Mouse (Mus musculus) myocyte (in vitro differentiated cells): ENCODE measurements around the gene Oprl1.

ENCODE experiments used
- CEBPB ChIP-seq: IDR thresholded peaks from 2 replicates; pipeline ENCODE4 v1.6.1; 2011; ENCODE audit warnings: mild to moderate bottlenecking, moderate library complexity; ENCODE audit not compliant: poor library complexity, insufficient read depth, severe bottlenecking
- E2F4 ChIP-seq: IDR thresholded peaks from one replicate; pipeline ENCODE4 v1.6.1; 2011; ENCODE audit warnings: mild to moderate bottlenecking, control low read depth, moderate library complexity; ENCODE audit not compliant: insufficient read depth
- MAX ChIP-seq: IDR thresholded peaks from one replicate; pipeline ENCODE4 v1.6.1; 2011; ENCODE audit warnings: low read depth, mild to moderate bottlenecking, control low read depth
- POLR2A ChIP-seq: IDR thresholded peaks from one replicate; pipeline ENCODE4 v1.6.1; 2011; ENCODE audit warnings: low read depth, mild to moderate bottlenecking, control low read depth, moderate library complexity; ENCODE audit not compliant: insufficient read length
- POLR2AphosphoS2 ChIP-seq: IDR thresholded peaks from one replicate; pipeline ENCODE4 v1.6.1; 2011; ENCODE audit warnings: low read depth, control low read depth; ENCODE audit not compliant: insufficient read length
- TCF12 ChIP-seq: IDR thresholded peaks from one replicate; pipeline ENCODE4 v1.6.1; 2011; ENCODE audit warnings: mild to moderate bottlenecking, control low read depth; ENCODE audit not compliant: poor library complexity, insufficient read depth, severe bottlenecking
- USF1 ChIP-seq: IDR thresholded peaks from one replicate; pipeline ENCODE4 v1.6.1; 2011; ENCODE audit warnings: low read depth, mild to moderate bottlenecking, control low read depth, moderate library complexity

DNA sequence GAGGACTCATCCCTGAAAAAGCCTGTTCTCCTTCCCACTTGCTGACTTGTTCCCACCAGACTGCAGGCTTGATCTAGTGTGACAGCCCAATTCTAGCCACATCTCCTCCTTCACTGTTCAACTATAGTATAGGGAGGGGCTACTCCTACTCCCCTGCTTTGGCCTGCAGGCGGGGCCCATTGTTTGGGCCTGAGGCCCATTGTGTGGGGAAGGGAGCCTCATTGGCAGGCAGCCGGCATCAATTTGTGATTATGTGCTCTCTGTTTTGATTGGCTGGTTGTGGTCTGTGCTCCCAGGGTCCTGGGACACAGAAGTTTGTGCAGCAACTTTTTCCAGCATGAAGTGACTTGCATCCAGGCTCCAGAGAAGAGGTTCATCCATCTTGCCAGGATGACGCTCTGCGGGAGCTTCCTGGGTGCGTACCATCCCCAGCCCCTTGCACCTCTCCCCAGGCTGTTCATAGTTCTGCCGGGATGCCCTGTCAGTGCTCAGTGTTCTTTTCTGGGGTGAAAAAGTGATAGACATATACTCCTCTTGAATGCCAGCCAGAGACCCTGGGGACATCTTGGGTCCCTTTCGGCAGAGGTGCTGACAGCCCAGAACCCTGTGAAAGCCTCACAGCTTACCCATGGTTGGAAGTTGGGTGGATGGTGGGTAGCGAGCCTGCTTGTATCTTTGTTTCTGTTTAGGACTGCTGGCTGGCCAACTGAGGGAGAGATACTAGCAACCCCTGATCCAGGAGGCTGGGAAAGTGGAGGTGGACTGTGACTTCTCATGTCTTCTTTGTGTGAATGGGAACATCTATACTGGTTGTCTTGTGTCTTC, 48.4 kb downstream of the Oprl1 start, which contains the start of gene Myt1:
- TF ChIP-seq POLR2A (no peak), E2F4 (no peak), TCF12 (no peak), MAX (no peak), POLR2AphosphoS2 (no peak), CEBPB (no peak), USF1 (no peak)
